Mouse (Mus musculus) left cerebral cortex, adult 9 months (tissue): ENCODE data around the gene F2rl3.

ENCODE experiments used
- DNase-seq, 2 experiments: peaks; one replicate each; pipeline ENCODE4 v3.0.0; 2022; ENCODE audit warnings: low spot score in 2 of 2

F2rl3 gene

DNA sequence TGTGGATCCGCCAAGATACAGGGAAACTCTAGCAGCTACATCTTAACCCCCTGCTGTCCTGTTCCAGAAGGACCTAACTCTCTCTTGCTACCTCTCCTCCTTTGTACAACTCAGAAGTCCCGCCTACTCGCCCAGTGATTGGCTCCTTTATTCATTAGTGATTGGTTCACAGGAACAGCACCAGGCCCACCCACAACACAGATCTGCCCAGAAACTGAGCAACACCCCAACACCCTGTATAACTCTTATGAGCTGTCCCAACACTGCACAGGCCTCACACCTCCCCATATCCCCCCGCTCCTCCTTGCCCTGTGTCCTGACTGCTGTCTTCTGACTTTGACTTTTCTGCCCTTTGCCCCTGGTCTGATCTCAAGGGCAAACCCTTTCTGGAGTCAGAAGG is 4.0 kb downstream of the F2rl3 start:
- DNase-seq = no peak

- DNase-seq = no peak
Observed at GRCm38 (mm10) chr8:72766777-72767176, 5.1 kb downstream of the F2rl3 start.

GRCm38 (mm10) chr8:72777797-72778196 is 16.1 kb downstream of the F2rl3 start:
- DNase-seq = no peak

DNA sequence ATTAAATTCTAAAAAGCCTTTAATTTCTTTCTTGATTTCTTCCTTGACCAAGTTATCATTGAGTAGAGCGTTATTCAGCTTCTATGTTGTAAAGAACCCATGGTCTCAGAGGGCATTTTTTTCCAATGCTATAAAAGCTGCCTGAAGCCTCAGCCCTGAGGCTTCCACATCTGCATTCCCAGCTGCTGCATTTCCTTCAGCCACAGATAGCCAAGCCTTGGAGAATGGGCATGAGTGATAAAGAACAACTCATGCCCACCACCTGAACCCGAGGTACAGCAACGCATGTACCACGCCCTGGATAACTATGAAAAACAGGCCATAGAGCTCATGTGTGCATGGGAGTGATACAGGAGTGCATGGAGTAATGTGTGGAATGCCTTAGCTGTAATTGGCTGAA is 19.0 kb downstream of the F2rl3 start:
- DNase-seq = no peak

DNA sequence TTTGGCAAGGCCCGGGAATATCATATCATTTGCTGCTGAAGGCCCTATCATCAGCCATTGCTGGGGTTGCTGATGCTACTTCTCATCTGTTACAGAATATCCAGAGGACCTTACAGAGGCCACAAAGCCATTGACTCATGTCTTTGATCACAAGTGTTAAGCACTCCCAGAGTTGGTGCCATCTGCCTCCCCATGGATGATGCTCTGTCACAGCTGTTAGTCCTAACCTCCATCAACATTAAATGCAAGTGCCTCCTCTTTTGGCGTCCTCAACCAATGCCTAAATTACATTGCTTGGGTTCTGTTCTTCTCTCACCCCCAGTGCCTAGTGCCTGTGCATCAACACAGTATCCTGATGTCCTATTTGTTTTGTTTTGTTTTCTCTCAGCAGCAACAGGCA is 39.9 kb downstream of the F2rl3 start:
- DNase-seq = no peak

DNA sequence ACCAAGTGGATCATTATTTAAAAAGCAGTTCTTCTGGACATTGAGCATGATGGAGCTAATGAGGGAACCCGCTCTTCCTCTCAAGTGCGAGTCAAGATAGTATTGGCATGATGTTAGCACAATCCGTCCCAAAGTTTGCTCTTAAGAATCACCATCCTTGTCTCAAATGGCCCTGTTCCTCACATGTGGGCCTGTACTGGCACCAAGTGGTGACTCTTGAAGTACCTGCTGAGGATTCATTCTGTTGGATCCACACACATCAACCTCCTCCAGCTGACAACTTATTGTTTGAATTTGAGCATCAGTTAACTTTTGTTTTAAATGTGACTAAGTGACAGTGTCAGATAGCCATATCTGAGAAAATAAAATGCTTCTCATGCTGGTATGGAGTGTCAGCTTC is 51.0 kb downstream of the F2rl3 start:
- no peak for DNase-seq
